Mouse (Mus musculus): ENCODE results near the gene Usp42.
A peak's percentile ranks its signal among the peaks of the same experiment; 100 is the strongest.

Gene Usp42

DNA sequence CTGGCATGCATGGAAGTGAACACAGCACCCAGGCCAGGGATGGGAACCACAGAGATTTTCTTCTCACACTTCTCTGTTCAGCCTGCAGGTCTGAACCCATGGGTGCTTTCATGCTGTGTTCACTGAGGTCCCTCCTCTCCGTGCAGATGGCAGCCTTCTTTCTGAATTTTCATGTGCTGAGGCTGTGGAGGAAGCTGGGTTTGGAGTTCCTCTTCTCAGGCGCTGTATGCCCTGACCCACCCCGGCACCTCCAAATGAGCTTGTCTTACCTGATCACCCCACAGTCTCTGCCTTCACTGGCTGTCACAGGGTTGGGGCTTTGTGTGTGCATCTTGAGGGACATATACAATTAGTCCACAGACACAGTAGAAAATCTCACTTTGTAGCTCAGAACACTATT lies 44.5 kb downstream of the Usp42 start:
- no peak for DNase-seq

DNA sequence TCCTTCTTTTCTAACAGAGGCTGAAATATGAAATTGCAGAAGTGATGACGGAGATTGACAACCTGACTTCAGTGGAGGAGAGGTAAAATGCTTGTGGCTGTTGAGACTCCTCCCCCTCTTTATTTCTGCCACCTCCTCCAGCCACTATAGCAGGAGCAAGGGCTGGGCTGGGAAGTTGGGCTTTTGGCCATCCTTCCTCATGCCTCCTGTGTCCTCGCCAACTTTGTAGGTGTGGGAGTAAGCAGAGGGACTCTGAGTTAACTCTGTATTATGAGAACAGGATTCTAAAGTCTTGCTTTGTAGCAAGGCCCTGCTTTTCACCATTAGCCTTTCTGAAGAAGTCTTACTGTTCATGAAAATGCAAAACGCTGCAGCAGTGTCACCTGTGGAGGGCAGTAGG lies 45.6 kb downstream of the Usp42 start:
- no peak for DNase-seq

DNA sequence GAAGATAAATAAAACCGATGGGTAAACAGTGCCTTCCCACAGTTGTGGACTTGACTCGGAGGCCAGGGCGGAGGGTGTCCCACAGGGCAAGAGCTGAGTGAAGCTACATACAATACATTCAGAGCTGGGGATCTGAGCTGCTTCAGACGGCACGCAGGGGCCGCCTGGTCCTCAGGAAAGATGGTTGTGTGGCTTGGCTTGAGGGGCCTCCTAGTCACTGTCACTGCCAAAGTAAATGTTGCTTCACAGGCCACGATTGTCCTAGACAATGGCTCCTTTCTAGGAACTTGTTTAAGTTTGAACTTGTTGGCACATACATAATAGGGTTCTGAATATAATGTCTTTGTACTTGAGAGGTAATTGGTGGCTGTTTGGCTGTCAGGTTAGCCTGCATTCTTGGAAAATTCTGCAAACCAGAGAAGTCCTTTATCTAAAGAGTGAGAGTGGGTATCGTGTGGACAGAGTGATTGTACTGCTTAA lies 47.1 kb downstream of the Usp42 start:
- no peak for DNase-seq

DNA sequence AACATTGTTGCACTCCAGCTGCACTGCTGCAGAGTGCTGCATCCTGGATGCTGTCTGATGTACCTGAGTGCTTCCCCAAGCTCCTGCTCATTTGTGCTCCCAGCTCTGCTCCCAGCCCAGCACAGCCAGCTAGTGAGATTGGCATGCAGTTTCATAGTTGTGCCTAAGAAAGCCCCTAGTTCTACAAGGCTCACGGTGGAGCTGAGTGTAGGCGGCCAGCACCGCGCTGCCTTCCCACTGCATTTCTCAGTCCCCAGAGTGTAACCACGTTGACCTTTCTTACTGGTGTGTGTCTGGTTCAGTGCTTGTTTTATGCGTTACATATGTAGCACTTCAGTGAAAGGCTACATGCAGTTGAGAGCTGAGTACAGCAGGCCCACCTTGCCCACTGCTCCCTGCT lies 48.4 kb downstream of the Usp42 start:
- DNase-seq, result no peak

DNA sequence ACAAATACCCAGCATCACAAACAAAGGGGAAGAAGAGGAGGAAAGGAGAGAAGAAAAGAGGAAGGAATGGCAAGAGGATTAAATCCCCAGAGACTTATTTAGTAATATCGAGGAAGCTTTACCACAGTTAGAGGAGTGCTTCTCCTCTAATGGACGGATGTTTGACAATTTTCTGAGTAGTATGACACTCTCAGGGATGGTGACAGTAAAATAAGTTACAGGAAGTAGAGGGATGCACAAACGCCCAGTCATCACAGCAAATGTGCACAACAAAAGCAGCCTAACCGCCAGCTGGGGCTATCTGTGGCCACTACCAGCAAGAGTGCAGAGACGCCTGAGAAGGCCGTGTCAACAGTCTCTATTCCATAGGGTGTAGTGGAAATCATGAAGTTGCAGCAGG lies 52.4 kb downstream of the Usp42 start:
- no peak for DNase-seq

DNA sequence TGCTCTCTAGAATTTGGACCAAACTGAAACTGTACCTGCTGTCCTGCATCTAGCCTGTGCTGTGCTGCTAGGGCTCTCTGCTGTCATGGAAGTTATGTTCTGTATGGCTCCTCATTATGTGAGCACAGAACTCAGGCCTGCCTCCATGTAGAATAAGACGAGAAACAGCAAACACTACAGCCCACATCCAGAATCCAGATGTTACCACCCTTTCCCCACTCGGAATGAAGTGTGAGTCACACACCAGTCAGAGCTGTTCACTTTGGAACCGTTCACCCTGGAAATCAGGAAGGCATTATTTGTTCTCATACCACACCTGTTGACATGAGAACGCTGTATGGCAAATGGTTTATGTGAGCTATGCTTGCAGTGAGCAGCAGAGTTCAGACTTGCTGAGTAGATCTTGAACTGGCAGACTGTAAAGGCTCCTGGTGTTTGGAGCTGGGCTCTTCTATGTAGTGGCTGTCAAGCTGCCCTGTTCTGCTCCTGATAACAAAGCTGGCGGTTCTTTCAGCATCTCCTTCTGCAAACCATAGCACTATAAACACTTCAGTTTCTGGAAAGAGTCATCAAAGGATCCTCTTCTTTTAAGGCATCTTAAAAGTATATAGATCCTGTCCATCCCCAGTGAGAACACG lies 53.3 kb downstream of the Usp42 start:
- DNase-seq, result no peak

DNA sequence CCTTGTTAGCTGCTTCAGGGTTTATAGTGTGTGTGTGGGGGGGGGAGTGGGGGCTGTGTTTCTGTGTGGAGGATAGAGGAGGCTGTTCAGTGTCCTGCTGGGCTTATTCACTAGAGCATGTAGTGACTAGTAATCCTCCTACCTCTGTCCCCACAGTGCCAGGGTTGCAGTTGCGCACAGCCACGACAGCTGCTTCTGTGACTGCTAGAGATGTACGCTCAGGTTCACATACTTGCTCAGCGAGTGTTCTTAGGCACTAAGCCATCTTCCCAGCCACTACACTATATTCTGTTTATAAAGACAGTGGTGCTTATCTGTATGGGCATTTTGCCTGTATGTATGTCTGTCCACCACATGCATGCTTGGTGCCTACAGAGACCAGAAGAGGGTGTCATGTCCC lies 54.7 kb downstream of the Usp42 start:
- no peak for DNase-seq

DNA sequence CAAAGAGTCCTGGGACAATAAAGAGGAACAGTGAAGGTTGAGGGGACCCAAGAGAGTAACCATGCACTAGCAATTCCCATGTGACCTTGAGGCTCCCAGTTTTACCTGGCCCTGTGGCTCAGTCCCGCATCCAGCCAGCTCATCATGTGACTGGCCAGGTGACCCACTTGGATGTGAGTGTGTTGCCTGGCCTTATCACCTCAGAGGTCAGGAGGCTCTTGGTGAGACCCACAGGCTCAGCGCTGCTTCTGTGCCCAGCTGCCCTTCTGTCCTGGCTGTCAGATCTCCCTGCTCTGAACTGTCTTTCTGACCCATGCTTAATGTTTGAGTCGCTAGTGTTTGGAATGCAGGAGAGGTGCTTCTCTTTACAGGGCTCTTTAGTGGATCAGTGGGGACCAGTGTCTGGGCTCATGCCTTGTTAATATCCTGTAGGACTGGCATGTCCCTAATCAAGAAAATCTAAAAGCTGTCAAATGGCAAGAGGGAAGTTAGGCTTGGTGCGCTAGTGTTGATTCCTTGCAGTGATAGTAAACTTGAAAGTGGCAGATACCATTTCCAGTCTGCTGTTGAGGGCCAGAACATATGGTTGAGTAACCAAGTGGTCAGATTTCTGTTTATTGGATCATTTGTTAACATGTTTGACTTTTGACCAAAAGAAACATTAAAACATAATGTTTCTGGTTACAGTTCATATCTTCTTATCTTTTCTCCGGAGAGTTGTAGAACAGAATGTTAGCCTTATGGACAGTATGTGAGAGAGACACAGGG lies 55.7 kb downstream of the Usp42 start:
- no peak for DNase-seq

DNA sequence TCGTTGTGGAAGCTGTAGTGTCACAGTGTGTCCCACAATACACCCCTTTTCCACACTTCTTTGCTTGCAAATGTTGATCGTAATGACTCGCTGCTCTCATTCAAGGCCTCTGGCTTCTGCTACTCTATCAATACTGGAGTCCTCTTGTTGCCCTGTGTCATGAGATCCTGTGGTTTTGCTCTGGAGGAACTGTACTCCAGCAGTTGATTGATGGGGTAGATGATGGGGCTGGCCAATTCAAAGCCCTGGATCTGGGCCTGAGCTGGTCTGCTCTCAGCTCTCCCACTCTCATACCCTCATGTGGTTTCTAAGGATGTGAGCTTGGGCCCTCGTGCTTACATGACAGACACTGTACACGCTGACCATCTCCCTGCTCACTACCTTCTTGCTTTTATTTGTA lies 57.5 kb downstream of the Usp42 start:
- peak; percentile 37 for DNase-seq

DNA sequence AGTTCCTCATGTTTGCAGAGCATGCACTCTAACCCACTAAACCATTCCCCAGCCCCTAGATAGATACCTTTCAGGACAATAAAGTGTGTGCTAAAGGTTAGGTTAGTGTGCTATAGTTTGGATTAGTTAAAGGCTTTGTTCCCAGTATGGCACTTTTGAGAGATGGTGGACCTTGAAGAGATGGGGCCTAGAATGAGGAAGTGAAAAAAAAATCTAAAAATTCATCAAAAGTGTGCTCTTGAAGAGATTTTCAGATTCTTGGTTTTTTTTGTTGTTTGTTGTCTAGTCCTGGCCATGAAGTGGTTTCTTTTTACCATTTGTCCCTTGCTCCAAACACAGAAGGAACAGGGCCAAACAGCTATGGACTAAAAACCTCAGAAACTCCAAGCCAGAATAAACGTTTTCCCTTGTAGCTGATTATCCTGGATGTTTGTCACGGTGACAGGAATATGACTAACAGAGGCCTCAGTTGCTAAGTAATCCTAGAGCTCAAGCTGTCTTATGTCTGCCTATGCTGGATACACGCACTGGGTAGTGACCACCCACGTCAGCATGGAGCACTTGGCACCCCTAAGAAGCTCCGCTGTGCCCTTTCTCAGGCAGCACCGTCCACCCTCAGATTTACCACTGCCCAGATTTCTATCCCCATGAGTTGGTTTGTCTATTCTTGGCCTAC lies 61.2 kb downstream of the Usp42 start:
- no peak for DNase-seq

DNA sequence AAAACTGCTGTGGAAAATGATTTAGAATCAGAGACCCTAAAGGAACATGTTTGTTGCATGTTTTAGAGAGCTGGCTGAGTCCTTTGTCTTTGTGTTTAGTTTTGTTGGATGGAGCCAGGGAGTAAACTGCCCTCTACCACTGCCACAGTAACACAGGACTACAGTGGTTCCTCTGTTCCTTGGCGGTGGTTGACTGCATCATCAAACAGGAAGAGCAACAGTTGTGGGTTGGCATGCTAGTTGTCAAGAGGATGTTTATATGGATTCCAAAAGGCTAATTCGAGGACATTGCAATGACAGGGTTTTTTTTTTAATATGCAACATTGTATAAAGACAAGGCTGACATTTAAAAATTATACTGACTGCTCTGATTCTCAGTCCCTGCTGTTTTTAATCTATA lies 62.2 kb downstream of the Usp42 start:
- DNase-seq, result no peak

DNA sequence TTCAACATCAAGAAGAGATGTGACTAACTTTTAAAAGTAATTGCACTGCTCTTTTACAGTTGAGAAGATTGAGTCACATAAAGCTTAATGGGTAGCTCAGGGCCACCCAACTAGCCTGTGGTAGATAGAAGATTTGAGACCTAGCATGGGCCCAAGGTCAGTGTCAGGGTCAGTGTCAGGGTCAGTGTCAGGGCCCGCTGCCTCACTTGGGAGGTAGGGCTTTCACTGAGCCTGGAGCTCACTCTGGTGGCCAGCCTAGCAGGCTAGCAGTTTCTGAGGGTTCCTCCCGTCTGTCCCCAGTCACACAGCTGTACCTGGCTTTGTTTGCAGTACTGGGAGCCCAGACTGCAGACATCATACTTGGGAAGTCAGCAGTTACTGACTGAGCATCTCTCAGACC lies 62.7 kb downstream of the Usp42 start:
- DNase-seq, result no peak

DNA sequence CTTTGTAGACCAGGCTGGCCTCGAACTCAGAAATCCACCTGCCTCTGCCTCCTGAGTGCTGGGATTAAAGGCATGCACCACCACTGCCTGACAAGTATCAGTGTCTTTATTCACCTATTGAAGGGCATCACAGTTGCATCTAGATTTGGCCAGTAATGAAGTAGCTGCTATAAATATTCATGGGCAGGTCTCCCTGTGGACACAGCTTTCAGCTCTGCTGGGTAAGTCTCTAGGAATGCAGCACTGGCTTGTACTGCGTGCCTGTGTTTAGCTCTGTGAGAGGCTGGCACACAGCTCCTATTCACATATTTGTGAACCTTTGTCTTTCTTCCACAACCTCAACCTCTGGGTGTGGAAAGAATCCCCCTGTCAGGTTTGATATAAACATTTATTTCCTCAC lies 63.2 kb downstream of the Usp42 start:
- peak; percentile 65 for DNase-seq

DNA sequence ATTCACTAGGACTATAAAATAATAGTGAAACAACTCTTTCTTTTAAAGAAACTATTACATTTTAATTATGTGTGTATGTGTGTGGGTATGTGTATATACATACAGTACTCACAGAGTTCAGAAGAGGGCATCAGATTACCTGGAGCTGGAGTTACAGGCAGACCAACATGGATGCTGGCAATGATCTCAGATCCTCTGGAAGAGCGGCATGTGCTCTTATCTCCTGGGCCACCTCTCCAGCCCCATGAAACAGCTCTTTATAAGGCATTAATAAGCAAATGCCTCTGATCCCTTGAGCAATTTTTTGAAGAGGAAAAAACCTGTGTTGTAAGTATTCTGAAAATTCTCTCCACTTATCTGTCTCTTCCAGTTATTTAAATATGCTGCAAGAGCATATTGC lies 66.1 kb downstream of the Usp42 start:
- DNase-seq, result no peak

DNA sequence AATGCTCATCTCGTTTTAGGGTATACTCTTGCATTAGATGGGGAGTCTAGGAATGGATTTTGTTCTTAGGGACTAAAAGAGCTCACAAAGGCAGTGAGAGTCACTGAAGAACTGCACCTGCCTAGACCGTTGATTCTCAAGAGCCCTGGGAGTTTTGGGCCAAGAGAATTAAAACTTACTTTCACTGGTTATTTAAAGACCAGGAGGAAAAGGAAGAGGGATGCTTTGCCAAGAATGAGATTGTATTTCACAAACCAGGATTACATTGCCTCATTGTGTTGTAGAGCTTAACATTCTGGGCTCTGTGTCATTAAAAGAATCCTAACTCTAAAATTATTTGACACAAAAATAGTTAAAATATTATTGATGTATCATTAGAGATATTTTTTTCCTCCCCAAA lies 66.5 kb downstream of the Usp42 start:
- no peak for DNase-seq

DNA sequence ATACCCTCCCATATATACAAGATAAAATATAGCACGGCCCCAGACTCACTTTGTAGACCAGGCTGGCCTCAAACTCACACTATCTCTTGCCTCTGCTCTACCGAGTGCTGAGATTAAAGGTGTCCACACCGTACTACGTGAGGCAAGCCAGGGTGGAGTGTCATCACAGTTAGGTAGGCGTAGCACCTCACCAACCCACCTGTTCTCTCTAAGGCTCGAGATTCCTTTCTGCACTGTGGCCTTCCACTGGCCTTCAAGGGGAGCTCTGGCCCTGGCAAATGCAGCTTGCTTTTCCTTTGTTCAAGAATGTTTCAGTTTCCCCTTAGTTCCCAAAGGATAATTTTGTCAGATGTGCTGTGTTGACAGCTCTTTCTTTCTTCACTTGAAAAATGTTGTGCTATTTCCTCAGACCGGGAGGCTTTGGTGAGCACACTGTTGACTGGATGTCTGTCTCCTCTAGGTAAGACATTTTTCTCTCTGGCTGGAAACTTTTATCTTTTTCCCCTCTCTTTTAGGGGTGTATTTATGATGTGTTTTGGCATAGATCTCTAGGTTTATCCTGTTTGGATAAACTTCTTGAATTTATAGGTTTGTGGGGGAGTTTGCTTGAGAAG lies 68.9 kb downstream of the Usp42 start:
- no peak for DNase-seq

Measured in kidney, postnatal 14 days (tissue).